Mouse (Mus musculus) lung, postnatal 0 days (tissue): Measurements from ENCODE around the gene Sncg. TPM values are rescaled to one million over a fixed set of nuclear protein-coding genes. Genes with fewer than 3 reads are reported as not detected.
"Not testable (repeated sequence)": the region's sequence is repeated elsewhere in the genome, so short reads cannot be mapped to it uniquely, and the experiment has no call there.

Experiments
- ATAC-seq: fragments of 200-750 bp; cut with Nextera tagmentation; 2 replicates; pipeline ENCODE4 v1.8.0; 2017; ENCODE audit warnings: moderate library complexity
- DNase-seq: peaks from one replicate; pipeline ENCODE4 v3.0.0-alpha.2; 2016; ENCODE audit warnings: low spot score
- H3K27ac ChIP-seq: fragments of 300-500 bp; sonication (generic); 2 replicates; pipeline ENCODE4 v1.5.1; 2014; ENCODE audit warnings: antibody characterized with exemption, mild to moderate bottlenecking, low read length, mixed read lengths
- H3K27me3 ChIP-seq: fragments of 300-500 bp; sonication (generic); replicated peaks from 2 replicates; pipeline ENCODE4 v1.6.1; 2014; ENCODE audit warnings: low read length, mixed read lengths; ENCODE audit not compliant: insufficient read depth
- H3K36me3 ChIP-seq: fragments of 300-500 bp; sonication (generic); 2 replicates; pipeline ENCODE4 v1.6.1; 2014; ENCODE audit warnings: low read length, mixed read lengths; ENCODE audit not compliant: insufficient read depth
- H3K4me1 ChIP-seq: fragments of 300-500 bp; sonication (generic); 2 replicates; pipeline ENCODE4 v1.6.1; 2014; ENCODE audit warnings: antibody characterized with exemption, low read depth, low read length, mixed read lengths; ENCODE audit not compliant: insufficient read depth
- H3K4me2 ChIP-seq: fragments of 300-500 bp; sonication (generic); replicated peaks from 2 replicates; pipeline ENCODE4 v1.6.1; 2014; ENCODE audit warnings: low read depth, mild to moderate bottlenecking, low read length, moderate library complexity, mixed read lengths
- H3K4me3 ChIP-seq: fragments of 300-500 bp; sonication (generic); 2 replicates; pipeline ENCODE4 v1.5.1; 2014; ENCODE audit warnings: low read depth, low read length
- H3K9ac ChIP-seq: fragments of 300-500 bp; sonication (generic); replicated peaks from 2 replicates; pipeline ENCODE4 v1.6.1; 2014; ENCODE audit warnings: low read depth, mild to moderate bottlenecking
- H3K9me3 ChIP-seq: fragments of 300-500 bp; sonication (generic); 2 replicates; pipeline ENCODE4 v1.6.1; 2016; ENCODE audit warnings: low read length, mixed read lengths
- CTCF ChIP-seq: IDR thresholded peaks from 2 replicates; pipeline ENCODE4 v1.5.1; 2016; ENCODE audit warnings: antibody characterized with exemption, mild to moderate bottlenecking
- EP300 ChIP-seq: IDR thresholded peaks from 2 replicates; pipeline ENCODE4 v1.6.1; 2016; ENCODE audit warnings: antibody characterized with exemption, mild to moderate bottlenecking, control low read depth
- WGBS: fragments of 180-500 bp; shearing (Covaris S2); extraction: QIAGEN DNeasy Blood & Tissue Kit; methylation state at CpG from one replicate; pipeline ENCODE4 v1.1.7; 2014; 5-methylcytosine and 5-hydroxymethylcytosine counted together
- polyA plus RNA-seq: library from polyadenylated mRNA; unstranded; fragments of >200 nt; fragmentation: Nextera tagmentation; extraction: Ambion mirVana; gene quantifications from 2 replicates; pipeline ENCODE4 v1.2.1, GENCODE M21; 2015

Sncg gene
- polyA plus RNA-seq, 1 experiment from 2014 or later = 2.2 TPM

DNA sequence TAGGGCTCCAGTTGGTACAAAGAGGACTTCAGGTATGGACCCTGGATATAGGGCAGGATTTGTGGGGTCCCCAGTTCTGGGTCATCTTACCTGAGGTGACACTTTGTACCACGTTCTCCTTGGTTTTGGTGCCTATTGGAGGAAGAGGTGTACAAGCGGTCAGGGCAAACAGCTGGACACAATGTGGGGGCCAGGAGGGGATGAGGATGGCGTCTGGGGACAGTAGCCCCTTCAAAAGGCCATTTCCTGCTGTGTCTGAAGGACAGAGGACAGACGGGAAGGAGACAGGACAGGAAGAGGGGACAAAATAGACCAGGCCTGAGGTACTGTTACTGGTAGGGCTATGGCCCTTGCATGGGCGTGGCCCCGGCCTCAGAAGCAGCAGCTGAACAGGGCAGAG, 1.0 kb downstream of the Sncg start:
- ATAC-seq (no peak), DNase-seq (no peak)
- TF ChIP-seq CTCF (no peak), EP300 (no peak)
- no peak overlapping the region for H3K27ac ChIP-seq
- H3K4me3 ChIP-seq = no peak overlapping the region
- H3K9ac ChIP-seq = no peak overlapping the region
- no peaks in the 10 kb centered on the region for H3K36me3 ChIP-seq
- no peak overlapping the region for H3K4me2 ChIP-seq
- 0 out of 2 replicates have a peak, but pooled peaks cover 4% of the 10 kb centered on the region for H3K4me1 ChIP-seq
- WGBS = 81% methylated on average over 6 of the region's 6 CpGs
- no peaks in the 10 kb centered on the region for H3K9me3 ChIP-seq
- H3K27me3 ChIP-seq = no peaks in the 10 kb centered on the region

DNA sequence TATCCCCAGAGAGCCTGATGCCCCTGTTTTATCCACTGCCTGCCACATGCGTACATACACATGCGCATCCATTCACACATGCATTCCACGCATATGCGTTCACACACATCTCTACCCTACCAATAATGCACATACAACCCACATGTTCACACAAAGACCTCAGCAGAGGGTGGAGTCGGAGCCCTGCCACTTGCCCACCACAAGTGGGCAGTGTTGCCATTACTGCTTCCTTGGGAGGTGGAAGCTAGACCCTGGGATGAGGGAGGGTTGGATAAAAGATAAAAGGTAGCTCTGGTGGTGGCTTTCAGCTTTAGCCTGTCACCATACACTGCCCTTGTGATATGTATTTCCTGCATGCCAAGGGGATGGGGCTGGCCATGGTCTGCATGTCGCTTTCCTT, 1.9 kb downstream of the Sncg start:
- peak; percentile 32 for DNase-seq
- WGBS = 83% methylated on average over 6 of the region's 6 CpGs

DNA sequence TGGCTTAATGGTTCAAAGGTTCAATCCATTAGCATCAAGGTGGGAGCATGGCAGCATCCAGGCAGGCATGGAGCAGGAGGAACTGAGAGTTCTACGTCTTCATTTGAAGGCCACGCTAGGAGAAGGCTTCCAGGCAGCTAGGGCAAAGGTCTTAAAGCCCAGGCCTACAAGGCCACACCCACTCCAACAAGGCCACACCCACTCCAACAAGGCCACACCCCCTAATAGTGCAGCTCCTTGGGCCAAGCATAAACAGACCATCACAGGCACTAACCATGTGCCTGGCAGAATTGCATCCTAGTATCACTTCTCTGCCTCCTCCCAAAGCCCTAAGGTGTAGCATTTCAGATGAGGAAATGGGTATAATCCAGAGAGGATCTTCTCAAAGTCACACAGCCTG, 2.8 kb downstream of the Sncg start:
- Histone ChIP-seq H3K27me3 (no peaks in the 10 kb centered on the region), H3K9ac (no peak overlapping the region), H3K9me3 (no peaks in the 10 kb centered on the region), H3K27ac (no peak overlapping the region), H3K36me3 (no peaks in the 10 kb centered on the region), H3K4me1 (no peaks in the 10 kb centered on the region), H3K4me3 (no peak overlapping the region), H3K4me2 (no peak overlapping the region)
- no peak for TF ChIP-seq EP300
- TF ChIP-seq CTCF = no peak
- WGBS = 85% methylated on average over 2 of the region's 2 CpGs
- DNase-seq = no peak
- no peak for ATAC-seq

More for the DNA sequence above, 1.9 kb downstream of the Sncg start:
- Histone ChIP-seq H3K9ac (no peak overlapping the region), H3K9me3 (no peaks in the 10 kb centered on the region), H3K27me3 (no peaks in the 10 kb centered on the region), H3K36me3 (no peaks in the 10 kb centered on the region), H3K4me1 (no peaks in the 10 kb centered on the region), H3K4me3 (no peak overlapping the region), H3K27ac (no peak overlapping the region), H3K4me2 (no peak overlapping the region)
- ATAC-seq = 0 out of 2 replicates have a peak, but pooled peaks have one; percentile 13
- TF ChIP-seq EP300 (no peak), CTCF (peak; percentile 86)

DNA sequence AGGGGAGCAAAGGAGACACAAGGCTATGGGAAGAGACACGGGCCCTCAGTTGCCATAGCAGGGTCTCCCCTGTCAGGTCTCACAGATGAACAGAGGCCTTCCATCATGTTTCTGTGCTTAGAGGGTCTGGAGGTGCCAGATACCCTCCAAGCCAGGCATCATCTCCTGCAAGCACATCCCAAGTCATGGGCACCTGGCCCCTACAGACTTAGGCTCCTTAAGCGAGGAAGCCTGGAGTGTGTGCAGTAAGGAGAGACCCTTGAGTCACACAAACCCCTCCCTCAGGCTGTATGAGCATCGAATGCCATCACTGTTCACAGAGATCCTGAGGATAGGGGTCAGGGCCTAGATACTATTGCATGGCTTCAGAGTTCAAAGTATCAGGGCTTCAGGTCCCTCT, 3.7 kb downstream of the Sncg start:
- Histone ChIP-seq H3K4me3 (no peak overlapping the region), H3K27ac (no peak overlapping the region), H3K9me3 (no peaks in the 10 kb centered on the region), H3K9ac (no peak overlapping the region), H3K4me2 (no peak overlapping the region), H3K36me3 (no peaks in the 10 kb centered on the region), H3K4me1 (no peaks in the 10 kb centered on the region), H3K27me3 (no peaks in the 10 kb centered on the region)
- TF ChIP-seq CTCF (no peak), EP300 (no peak)
- 73% methylated on average over 3 of the region's 3 CpGs for WGBS
- DNase-seq = no peak
- ATAC-seq = no peak

DNA sequence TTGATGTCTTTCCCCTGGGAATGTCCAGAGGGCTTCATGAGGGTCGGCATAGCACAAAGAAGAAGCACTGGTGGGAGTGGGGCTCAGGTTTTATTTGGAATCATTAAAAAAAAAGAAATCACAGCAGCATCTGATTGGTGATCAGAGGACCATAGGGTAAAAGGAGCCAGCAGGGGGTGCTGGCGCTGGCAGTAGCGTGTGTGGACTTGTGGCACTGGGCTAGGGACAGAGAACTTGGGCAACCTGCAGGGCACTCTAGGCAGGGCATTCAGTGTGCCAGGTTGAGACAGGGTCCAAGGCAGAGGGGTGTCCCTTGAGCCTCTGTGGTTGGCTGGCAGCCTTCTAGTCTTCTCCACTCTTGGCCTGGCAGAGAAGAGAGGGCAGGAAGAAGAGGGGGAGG, 4.4 kb downstream of the Sncg start:
- WGBS = 73% methylated on average over 3 of the region's 3 CpGs
- TF ChIP-seq EP300 = no peak
- peak; percentile 36 for TF ChIP-seq CTCF
- no peaks in the 10 kb centered on the region for H3K27me3 ChIP-seq
- no peaks in the 10 kb centered on the region for H3K4me1 ChIP-seq
- no peak overlapping the region for H3K4me2 ChIP-seq
- no peaks in the 10 kb centered on the region for H3K9me3 ChIP-seq
- H3K9ac ChIP-seq = no peak overlapping the region
- ATAC-seq (no peak), DNase-seq (no peak)
- no peaks in the 10 kb centered on the region for H3K36me3 ChIP-seq
- no peak overlapping the region for H3K4me3 ChIP-seq
- H3K27ac ChIP-seq = no peak overlapping the region

DNA sequence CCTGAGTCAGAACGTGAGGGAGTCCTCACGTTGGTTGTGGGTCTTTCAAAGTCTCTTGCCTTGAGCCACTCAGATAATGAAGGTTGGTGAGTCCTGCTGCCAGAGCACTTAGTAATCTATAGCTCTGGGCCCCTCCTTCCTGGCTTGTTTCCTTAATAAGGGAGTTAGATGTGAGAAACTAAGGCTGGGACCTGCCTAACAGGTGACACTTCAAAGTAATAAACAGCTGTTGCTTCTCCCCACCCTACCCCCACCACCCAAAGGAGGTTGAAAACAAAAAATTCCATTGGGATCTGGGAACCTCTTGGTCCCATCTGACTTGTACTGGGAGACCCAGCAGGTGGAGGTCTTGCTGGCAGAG, 9.5 kb downstream of the Sncg start:
- no peak overlapping the region for H3K4me2 ChIP-seq
- no peak overlapping the region for H3K27ac ChIP-seq
- H3K27me3 ChIP-seq = no peaks in the 10 kb centered on the region
- DNase-seq (no peak), ATAC-seq (no peak)
- H3K4me1 ChIP-seq = no peaks in the 10 kb centered on the region
- no peak overlapping the region for H3K9ac ChIP-seq
- H3K36me3 ChIP-seq = no peaks in the 10 kb centered on the region
- TF ChIP-seq CTCF = no peak
- H3K4me3 ChIP-seq = no peak overlapping the region
- WGBS = 92% methylated on average over 2 of the region's 2 CpGs
- no peaks in the 10 kb centered on the region for H3K9me3 ChIP-seq

DNA sequence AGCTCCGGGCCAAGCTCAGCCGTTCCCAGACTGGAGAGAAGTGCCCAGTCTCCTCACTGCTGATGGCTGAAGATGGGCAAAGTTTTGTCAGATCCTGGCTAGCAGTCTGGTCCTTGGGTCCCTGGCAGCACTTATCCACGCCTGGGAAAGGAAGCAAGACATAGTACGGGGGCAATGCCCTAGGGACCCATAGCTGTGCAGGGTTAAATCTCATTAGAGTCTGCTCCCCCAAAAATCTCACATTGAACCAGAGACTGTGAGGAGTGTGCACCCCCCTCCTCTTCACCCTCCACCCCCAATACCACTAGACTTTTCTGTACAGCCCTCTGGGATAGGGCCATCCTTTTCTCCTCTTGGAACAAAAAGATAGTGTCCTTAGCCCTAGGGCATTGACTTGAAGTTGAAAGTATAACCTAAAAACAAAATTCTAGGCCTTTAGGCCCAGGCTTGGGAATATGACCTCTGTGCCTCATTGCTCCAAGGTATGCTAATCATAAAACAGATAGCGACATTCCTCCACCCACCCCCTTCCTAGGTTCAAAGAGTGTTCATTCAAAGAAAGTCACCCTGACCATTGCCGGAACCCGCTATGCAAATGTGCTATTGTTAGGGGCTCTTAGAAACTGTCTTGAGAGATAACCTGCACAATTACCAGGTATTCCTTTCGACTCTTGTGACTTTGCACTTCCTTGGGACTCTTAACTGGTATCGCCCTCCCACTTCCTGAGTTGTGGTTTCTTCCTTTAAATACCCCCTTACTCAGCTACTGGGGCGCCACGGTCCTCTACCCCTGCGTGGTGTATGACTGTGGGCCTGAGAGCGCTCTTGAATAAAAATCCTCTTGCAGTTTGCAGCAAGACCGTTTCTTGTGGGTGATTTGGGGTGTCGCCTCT, 10.1 kb downstream of the Sncg start:
- H3K9me3 ChIP-seq, ATAC-seq, H3K4me3 ChIP-seq, DNase-seq, H3K9ac ChIP-seq, H3K27ac ChIP-seq, H3K4me1 ChIP-seq, H3K36me3 ChIP-seq, H3K27me3 ChIP-seq: not testable (repeated sequence)
- 86% methylated on average over 13 of the region's 15 CpGs for WGBS
- peak overlapping the region; percentile 58 for H3K4me2 ChIP-seq
